Mouse (Mus musculus): ENCODE data around the gene Oas3. TPM values are rescaled to one million over a fixed set of nuclear protein-coding genes. Genes with fewer than 3 reads are reported as not detected.

The Oas3 gene
- polyA plus RNA-seq, 1 experiment from 2014 or later: 0.15 TPM

DNA sequence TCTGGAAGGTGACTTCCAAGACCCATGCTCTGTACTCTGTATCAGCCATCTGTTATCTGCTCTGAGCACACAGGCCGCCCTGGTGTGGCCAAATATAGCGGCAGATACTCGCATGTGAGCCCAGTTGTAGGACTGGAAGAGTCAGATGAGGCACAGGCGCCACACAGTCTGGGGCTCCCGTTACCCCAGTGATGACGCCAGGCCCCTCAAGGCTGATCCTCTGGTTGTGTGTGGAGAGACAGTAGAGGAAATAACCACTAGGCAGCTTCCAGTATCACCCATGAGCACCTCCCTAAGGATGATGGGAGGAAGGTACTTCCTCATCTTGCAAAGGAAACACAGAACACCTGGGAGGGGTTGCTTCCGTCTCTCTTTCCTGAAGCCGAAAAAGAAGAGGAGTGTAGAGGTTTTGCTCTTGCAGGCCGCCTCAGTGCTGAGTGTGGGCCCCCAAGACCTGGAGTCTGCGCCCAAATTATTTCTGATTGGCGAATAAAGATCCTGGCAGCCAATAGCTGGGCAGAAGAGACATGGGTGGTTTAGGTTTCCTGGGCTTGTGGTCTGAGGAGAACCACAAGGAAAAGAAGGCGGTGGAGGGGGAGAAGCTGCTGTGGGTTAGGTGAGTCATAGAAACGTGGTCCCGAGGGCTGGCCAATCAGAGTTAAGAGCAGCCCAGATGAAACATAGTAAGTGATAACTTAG is 2.0 kb downstream of the Oas3 start:
- Histone ChIP-seq H3K9ac (ENCODE audit: low read depth, low read length) (no peak overlapping the region), H3K27me3 (ENCODE audit: control insufficient read depth, insufficient read depth, low read length) (no peaks in the 10 kb centered on the region), H3K4me1 (replicated peaks; ENCODE audit: control insufficient read depth, insufficient read depth, low read length) (no peaks in the 10 kb centered on the region), H3K9me3 (ENCODE audit: control insufficient read depth, low read length) (no peaks in the 10 kb centered on the region), H3K27ac (ENCODE audit: low read depth, low read length) (no peak overlapping the region), H3K4me2 (replicated peaks; ENCODE audit: low read depth, low read length) (no peak overlapping the region), H3K4me3 (ENCODE audit: low read depth, low read length) (no peak overlapping the region), H3K36me3 (ENCODE audit: control insufficient read depth, insufficient read depth, low read length) (no peaks in the 10 kb centered on the region)
- no peak for ATAC-seq (ENCODE audit: low FRiP score)
- no peak for DNase-seq (ENCODE audit: low spot score)
- 82% methylated on average over 14 of the region's 14 CpGs for WGBS

DNA sequence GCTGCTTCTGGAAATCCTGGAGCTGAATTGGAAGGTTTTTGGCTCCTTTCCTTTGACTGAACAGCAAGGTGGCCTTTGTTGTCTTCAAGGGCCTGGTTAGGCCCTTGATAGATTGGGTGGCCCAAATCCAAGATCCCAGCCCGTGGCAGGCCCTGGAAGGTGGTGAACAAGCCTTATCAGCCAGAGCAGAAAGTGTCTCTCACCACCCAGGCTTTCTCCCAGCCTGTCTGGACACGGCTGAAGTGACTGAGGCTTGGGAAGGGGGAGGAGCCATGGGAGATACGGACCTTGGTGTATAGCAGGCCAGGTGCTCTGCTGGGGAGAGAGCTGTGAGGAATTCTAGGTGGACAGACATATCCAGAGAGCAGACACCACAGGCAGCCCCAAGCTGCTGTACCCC is 8.1 kb downstream of the Oas3 start:
- 75% methylated on average over 3 of the region's 3 CpGs for WGBS
- Histone ChIP-seq H3K4me1 (replicated peaks; ENCODE audit: control insufficient read depth, insufficient read depth, low read length) (no peaks in the 10 kb centered on the region), H3K9ac (ENCODE audit: low read depth, low read length) (no peak overlapping the region), H3K4me3 (ENCODE audit: low read depth, low read length) (no peak overlapping the region), H3K27ac (ENCODE audit: low read depth, low read length) (no peak overlapping the region), H3K9me3 (ENCODE audit: control insufficient read depth, low read length) (no peaks in the 10 kb centered on the region), H3K4me2 (replicated peaks; ENCODE audit: low read depth, low read length) (no peak overlapping the region), H3K27me3 (ENCODE audit: control insufficient read depth, insufficient read depth, low read length) (no peaks in the 10 kb centered on the region), H3K36me3 (ENCODE audit: control insufficient read depth, insufficient read depth, low read length) (no peaks in the 10 kb centered on the region)
- ATAC-seq (ENCODE audit: low FRiP score): no peak
- DNase-seq (ENCODE audit: low spot score): no peak

DNA sequence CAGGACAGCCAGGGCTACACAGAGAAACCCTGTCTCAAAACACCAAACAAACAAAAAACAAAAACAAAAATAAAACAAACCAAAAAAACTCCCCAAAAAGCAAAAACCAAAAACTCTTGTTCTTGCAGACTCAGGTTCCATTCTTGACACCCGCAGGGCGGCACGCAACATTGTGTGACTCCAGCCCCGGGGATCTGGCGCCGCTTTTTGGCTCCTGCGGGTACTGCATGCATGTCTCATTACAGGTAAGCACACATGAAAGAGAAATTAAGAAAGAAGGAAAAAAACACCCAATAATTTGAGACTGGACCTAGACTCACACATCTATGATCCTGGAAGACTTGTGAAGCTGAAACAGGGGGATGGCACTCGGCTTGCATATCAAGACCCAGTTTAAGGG is 12.5 kb downstream of the Oas3 start:
- DNase-seq (ENCODE audit: low spot score) (no peak), ATAC-seq (ENCODE audit: low FRiP score) (no peak)
- Histone ChIP-seq H3K36me3 (ENCODE audit: control insufficient read depth, insufficient read depth, low read length) (no peaks in the 10 kb centered on the region), H3K4me2 (replicated peaks; ENCODE audit: low read depth, low read length) (no peak overlapping the region), H3K27me3 (ENCODE audit: control insufficient read depth, insufficient read depth, low read length) (no peaks in the 10 kb centered on the region), H3K27ac (ENCODE audit: low read depth, low read length) (no peak overlapping the region), H3K4me3 (ENCODE audit: low read depth, low read length) (no peak overlapping the region), H3K9ac (ENCODE audit: low read depth, low read length) (no peak overlapping the region), H3K4me1 (replicated peaks; ENCODE audit: control insufficient read depth, insufficient read depth, low read length) (no peaks in the 10 kb centered on the region), H3K9me3 (ENCODE audit: control insufficient read depth, low read length) (no peaks in the 10 kb centered on the region)
- WGBS: 70% methylated on average over 8 of the region's 8 CpGs

DNA sequence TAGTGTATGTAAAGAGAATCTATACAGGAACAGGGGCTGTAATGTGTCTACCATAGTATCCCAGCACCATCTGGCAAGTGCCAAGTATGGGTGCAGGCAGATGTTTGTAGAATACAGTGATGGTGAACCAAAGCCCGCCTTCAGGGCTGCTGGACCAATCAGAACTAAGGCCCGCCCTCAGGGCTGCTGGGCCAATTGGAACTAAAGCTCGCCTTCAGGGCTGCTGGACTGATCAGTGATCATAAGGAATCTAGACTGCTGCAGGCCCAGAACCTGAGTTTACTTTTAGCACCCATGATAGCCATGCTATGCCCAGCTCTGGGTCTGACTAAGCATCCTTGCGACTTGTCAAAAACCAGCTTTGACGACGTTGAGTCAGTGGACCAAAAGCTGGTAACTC is 15.6 kb downstream of the Oas3 start:
- no peak overlapping the region for H3K4me3 ChIP-seq (ENCODE audit: low read depth, low read length)
- 25% methylated on average over 6 of the region's 6 CpGs for WGBS
- H3K27ac ChIP-seq (ENCODE audit: low read depth, low read length): no peak overlapping the region
- no peaks in the 10 kb centered on the region for H3K27me3 ChIP-seq (ENCODE audit: control insufficient read depth, insufficient read depth, low read length)
- H3K36me3 ChIP-seq (ENCODE audit: control insufficient read depth, insufficient read depth, low read length): no peaks in the 10 kb centered on the region
- no peak overlapping the region for H3K4me2 ChIP-seq (replicated peaks; ENCODE audit: low read depth, low read length)
- no peak overlapping the region for H3K9ac ChIP-seq (ENCODE audit: low read depth, low read length)
- H3K9me3 ChIP-seq (ENCODE audit: control insufficient read depth, low read length): no peaks in the 10 kb centered on the region
- DNase-seq (ENCODE audit: low spot score) (peak; percentile 49), ATAC-seq (ENCODE audit: low FRiP score) (no peak)
- no peaks in the 10 kb centered on the region for H3K4me1 ChIP-seq (replicated peaks; ENCODE audit: control insufficient read depth, insufficient read depth, low read length)

DNA sequence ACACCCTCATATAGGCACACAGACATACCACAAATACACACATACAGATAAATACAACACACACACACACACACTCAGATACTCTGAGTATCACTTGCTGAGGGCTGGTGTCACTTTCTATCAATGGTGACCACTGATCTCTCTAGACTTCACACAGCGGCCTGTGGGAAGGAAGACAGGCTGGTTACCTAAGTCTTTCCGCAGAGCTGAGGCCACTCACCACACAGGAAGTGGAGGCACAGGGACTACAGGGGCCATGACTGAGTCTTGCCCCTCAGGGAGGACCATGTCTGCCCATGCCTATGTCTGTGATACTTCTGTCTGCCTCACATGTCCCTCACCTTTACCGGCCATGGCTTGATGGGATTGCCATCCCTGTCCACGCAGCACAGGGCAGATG is 23.2 kb downstream of the Oas3 start:
- DNase-seq (ENCODE audit: low spot score) (no peak), ATAC-seq (ENCODE audit: low FRiP score) (no peak)
- H3K9me3 ChIP-seq (ENCODE audit: control insufficient read depth, low read length): no peaks in the 10 kb centered on the region
- H3K4me2 ChIP-seq (replicated peaks; ENCODE audit: low read depth, low read length): no peak overlapping the region
- H3K4me1 ChIP-seq (replicated peaks; ENCODE audit: control insufficient read depth, insufficient read depth, low read length): no peaks in the 10 kb centered on the region
- 93% methylated on average over 4 of the region's 4 CpGs for WGBS
- H3K4me3 ChIP-seq (ENCODE audit: low read depth, low read length): no peak overlapping the region
- H3K36me3 ChIP-seq (ENCODE audit: control insufficient read depth, insufficient read depth, low read length): no peaks in the 10 kb centered on the region
- no peak overlapping the region for H3K9ac ChIP-seq (ENCODE audit: low read depth, low read length)
- no peak overlapping the region for H3K27ac ChIP-seq (ENCODE audit: low read depth, low read length)
- no peaks in the 10 kb centered on the region for H3K27me3 ChIP-seq (ENCODE audit: control insufficient read depth, insufficient read depth, low read length)

DNA sequence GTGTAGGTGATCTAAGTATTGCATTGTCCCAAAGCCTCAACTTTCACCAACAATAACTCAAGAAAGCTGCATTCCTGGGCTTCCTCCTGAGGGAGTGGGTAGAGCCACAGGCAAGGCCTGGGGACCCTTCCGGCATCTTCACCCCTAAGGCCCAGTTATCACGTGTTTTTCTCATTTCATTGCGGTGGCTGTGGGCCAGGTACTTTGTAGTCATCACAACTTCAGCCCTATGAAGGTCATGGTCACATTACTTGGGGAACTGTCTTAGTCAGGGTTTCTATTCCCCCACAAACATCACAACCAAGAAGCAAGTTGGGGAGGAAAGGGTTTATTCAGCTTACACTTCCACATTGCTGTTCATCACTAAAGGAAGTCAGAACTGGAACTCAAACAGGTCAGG is 24.7 kb downstream of the Oas3 start:
- Histone ChIP-seq H3K4me2 (replicated peaks; ENCODE audit: low read depth, low read length) (no peak overlapping the region), H3K9ac (ENCODE audit: low read depth, low read length) (no peak overlapping the region), H3K9me3 (ENCODE audit: control insufficient read depth, low read length) (no peaks in the 10 kb centered on the region), H3K4me1 (replicated peaks; ENCODE audit: control insufficient read depth, insufficient read depth, low read length) (no peaks in the 10 kb centered on the region), H3K4me3 (ENCODE audit: low read depth, low read length) (no peak overlapping the region), H3K27me3 (ENCODE audit: control insufficient read depth, insufficient read depth, low read length) (no peaks in the 10 kb centered on the region), H3K27ac (ENCODE audit: low read depth, low read length) (no peak overlapping the region), H3K36me3 (ENCODE audit: control insufficient read depth, insufficient read depth, low read length) (no peaks in the 10 kb centered on the region)
- DNase-seq (ENCODE audit: low spot score): no peak
- no peak for ATAC-seq (ENCODE audit: low FRiP score)
- WGBS: 84% methylated on average over 3 of the region's 3 CpGs

DNA sequence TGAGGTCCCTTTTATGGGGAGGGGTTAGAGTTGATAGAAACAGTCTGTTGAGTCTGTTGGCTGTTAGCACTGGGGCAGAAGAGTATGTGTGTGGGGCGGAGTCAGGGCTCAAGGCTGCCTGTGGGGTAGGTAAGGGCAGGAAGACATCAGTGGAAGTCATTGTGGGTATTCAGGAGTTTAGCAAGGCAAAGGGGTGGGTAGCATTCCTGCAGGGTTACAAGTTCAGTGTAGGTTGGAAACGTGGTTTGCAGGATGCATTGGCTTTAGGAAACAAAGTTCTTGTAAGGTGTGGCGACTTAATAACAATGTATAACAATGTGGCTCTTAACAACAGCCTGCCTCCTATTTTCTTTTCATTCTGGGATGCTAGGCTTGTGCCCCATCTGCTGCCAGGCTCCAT is 26.3 kb downstream of the Oas3 start:
- no peak for ATAC-seq (ENCODE audit: low FRiP score)
- 86% methylated on average over 3 of the region's 3 CpGs for WGBS

DNA sequence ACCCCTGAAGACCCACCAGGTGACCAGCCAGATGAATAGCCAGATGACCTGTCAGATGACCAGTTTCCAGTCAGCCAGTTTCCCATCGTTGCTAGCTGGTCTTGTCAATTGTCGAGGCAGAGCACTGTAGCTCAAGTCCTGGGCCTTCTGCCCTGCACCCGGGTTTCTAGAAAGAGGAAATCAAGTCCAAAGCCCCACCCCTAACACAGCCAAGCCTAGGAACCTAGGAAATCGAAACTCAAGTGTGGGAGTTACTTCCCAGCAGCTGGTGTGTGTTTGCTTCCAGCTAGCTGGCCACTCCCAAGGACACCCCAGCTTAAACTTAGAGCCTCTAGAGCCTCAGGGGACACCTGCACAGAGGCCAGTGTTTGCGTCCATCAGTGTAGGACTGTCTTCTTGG is 27.8 kb downstream of the Oas3 start, which contains the start of gene Oas2:
Gene Oas2 (minus strand): TSS at position 166 of the 400 bp plus-strand sequence.
- no peak within 1 kb of the TSS for H3K27ac ChIP-seq (ENCODE audit: low read depth, low read length)

More for the DNA sequence above, 26.3 kb downstream of the Oas3 start:
- H3K9me3 ChIP-seq (ENCODE audit: control insufficient read depth, low read length): no peaks in the 10 kb centered on the region
- H3K4me1 ChIP-seq (replicated peaks; ENCODE audit: control insufficient read depth, insufficient read depth, low read length): no peaks in the 10 kb centered on the region
- H3K4me2 ChIP-seq (replicated peaks; ENCODE audit: low read depth, low read length): no peak overlapping the region
- DNase-seq (ENCODE audit: low spot score): no peak
- no peak overlapping the region for H3K27ac ChIP-seq (ENCODE audit: low read depth, low read length)
- no peaks in the 10 kb centered on the region for H3K36me3 ChIP-seq (ENCODE audit: control insufficient read depth, insufficient read depth, low read length)
- H3K27me3 ChIP-seq (ENCODE audit: control insufficient read depth, insufficient read depth, low read length): no peaks in the 10 kb centered on the region
- no peak overlapping the region for H3K4me3 ChIP-seq (ENCODE audit: low read depth, low read length)
- H3K9ac ChIP-seq (ENCODE audit: low read depth, low read length): no peak overlapping the region

DNA sequence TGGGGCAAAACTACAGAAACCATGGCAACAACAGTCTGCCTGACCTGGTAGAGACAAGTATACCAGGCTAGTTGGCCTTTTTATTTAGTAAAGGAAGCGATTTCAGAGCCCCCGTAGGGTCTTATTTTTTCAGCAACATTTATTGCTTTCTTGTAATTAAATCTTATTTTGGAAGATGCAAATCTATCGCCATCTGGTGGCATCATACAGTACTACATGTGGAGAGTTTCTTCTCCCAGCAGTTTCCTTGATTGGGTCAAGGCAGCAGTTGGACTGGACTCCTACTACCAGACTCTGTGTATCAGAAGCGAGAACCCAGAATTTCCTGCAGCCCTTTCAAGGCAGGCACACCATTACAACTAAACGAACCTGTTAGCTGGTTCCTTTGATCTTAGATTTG is 31.0 kb downstream of the Oas3 start:
- H3K4me2 ChIP-seq (replicated peaks; ENCODE audit: low read depth, low read length): no peak overlapping the region
- H3K4me1 ChIP-seq (replicated peaks; ENCODE audit: control insufficient read depth, insufficient read depth, low read length): no peaks in the 10 kb centered on the region
- no peaks in the 10 kb centered on the region for H3K9me3 ChIP-seq (ENCODE audit: control insufficient read depth, low read length)
- ATAC-seq (ENCODE audit: low FRiP score): no peak
- DNase-seq (ENCODE audit: low spot score): peak; percentile 70
- no peak overlapping the region for H3K4me3 ChIP-seq (ENCODE audit: low read depth, low read length)
- WGBS: 15% methylated on average over 5 of the region's 5 CpGs
- H3K27me3 ChIP-seq (ENCODE audit: control insufficient read depth, insufficient read depth, low read length): no peaks in the 10 kb centered on the region
- no peaks in the 10 kb centered on the region for H3K36me3 ChIP-seq (ENCODE audit: control insufficient read depth, insufficient read depth, low read length)
- no peak overlapping the region for H3K9ac ChIP-seq (ENCODE audit: low read depth, low read length)
- no peak overlapping the region for H3K27ac ChIP-seq (ENCODE audit: low read depth, low read length)

More for the DNA sequence above, 27.8 kb downstream of the Oas3 start, which contains the start of gene Oas2:
- Histone ChIP-seq H3K4me2 (replicated peaks; ENCODE audit: low read depth, low read length) (no peak within 1 kb of the TSS), H3K9ac (ENCODE audit: low read depth, low read length) (no peak within 1 kb of the TSS), H3K27me3 (ENCODE audit: control insufficient read depth, insufficient read depth, low read length) (no peaks in the 10 kb centered on the region), H3K4me1 (replicated peaks; ENCODE audit: control insufficient read depth, insufficient read depth, low read length) (no peaks in the 10 kb centered on the region), H3K9me3 (ENCODE audit: control insufficient read depth, low read length) (no peaks in the 10 kb centered on the region), H3K4me3 (ENCODE audit: low read depth, low read length) (no peak within 1 kb of the TSS), H3K36me3 (ENCODE audit: control insufficient read depth, insufficient read depth, low read length) (no peaks in the 10 kb centered on the region)
- ATAC-seq (ENCODE audit: low FRiP score) (no peak), DNase-seq (ENCODE audit: low spot score) (no peak)
- 72% methylated on average over 5 of the region's 5 CpGs for WGBS

All from hindbrain, embryonic 11.5 days (tissue).